ENCODE assay signal across 9 mouse cellular contexts in the genomic region with DNA sequence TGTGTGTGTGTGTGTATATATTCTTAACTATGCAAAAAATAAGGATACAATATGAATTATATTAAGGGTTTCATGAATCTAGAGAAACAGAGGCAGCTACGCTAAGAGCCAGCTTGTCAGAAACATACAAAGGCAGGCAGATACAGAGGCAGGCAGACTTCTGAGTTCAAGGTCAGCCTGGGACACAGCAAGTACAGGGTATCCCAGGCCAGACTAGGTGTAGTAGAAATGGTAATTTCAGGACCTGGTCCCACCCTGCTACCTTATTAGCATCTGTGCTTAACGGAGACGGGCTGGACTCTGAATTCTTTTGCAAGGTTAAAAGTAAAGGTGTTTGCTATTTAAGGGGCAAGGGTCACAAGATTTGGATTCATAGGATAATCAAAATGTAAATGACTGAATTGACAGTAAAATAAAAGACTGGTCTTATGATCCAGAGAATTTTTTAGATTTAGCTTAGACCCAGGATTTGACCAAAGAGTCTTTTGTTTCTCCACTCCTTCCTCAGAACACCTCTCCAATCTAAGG. TPM values are rescaled to one million over a fixed set of nuclear protein-coding genes. Genes with fewer than 3 reads are reported as not detected.
DNase-seq lines count a peak whose midpoint lies in the region; ATAC-seq and TF ChIP-seq lines count a peak whose summit lies in the region.
"Had no signal": no experiment of that assay in that cellular context is flagged by ENCODE, and none has a peak within 500 bp of the region (broad histone marks: within the 10 kb centered on the region; RNA-seq: fewer than 3 reads in every experiment).

A gene (plus strand): TSS at position 478 of the 528 bp plus-strand sequence.

- no peak for DNase-seq in spleen, adult 2 months (ENCODE audit: low read depth in 1 of 2, low spot score in 2 of 2)
- no peak for DNase-seq in spleen, postnatal 10 days (ENCODE audit: low spot score in 2 of 2)
- DNase-seq in embryonic facial prominence, embryonic 14.5 days (ENCODE audit: low spot score), result no peak
- no peak for DNase-seq in left cerebral cortex, postnatal 36 days (ENCODE audit: low spot score in 2 of 2)
- no peak for DNase-seq in yolk sac, embryonic 10.5 days (ENCODE audit: low spot score)
- DNase-seq in right cerebral cortex, postnatal 36 days (ENCODE audit: low spot score in 2 of 2), result no peak

- no peak for TF ChIP-seq CTCF in spleen, adult 2 months (IDR thresholded peaks at IDR 0.05; ENCODE audit: extremely low read depth, insufficient read depth, insufficient read length, insufficient replicate concordance)

- no peak within 1 kb of the TSS for H3K4me2 ChIP-seq in embryonic facial prominence, embryonic 14.5 days (ENCODE audit: low read depth, low read length)
- H3K4me2 ChIP-seq in heart, embryonic 15.5 days, result no peak within 1 kb of the TSS
- H3K4me2 ChIP-seq in neural tube, embryonic 14.5 days (ENCODE audit: low read depth, low read length), result no peak within 1 kb of the TSS

- no peak for ATAC-seq in embryonic facial prominence, embryonic 14.5 days (ENCODE audit: low read depth)
- no peak for ATAC-seq in heart, embryonic 15.5 days (replicated peaks; ENCODE audit: insufficient number of reproducible peaks, insufficient read depth, low FRiP score, low read depth)
- ATAC-seq in neural tube, embryonic 14.5 days (ENCODE audit: low read depth), result no peak

- H3K4me1 ChIP-seq in spleen, adult 2 months (ENCODE audit: control insufficient read depth, insufficient read depth, insufficient read length), result no peaks in the 10 kb centered on the region
- H3K4me1 ChIP-seq in embryonic facial prominence, embryonic 14.5 days (ENCODE audit: control insufficient read depth, insufficient read depth, low read length), result no peaks in the 10 kb centered on the region
- H3K4me1 ChIP-seq in heart, embryonic 15.5 days (replicated peaks), result 0 out of 2 replicates have a peak, but pooled peaks cover 3% of the 10 kb centered on the region
- H3K4me1 ChIP-seq in neural tube, embryonic 14.5 days (ENCODE audit: control insufficient read depth, insufficient read depth, low read length), result peaks cover 1% of the 10 kb centered on the region; the same call in 1 of the 2 replicates

- H3K36me3 ChIP-seq in spleen, adult 2 months (ENCODE audit: control insufficient read depth, insufficient read depth, low read length), result no peaks in the 10 kb centered on the region
- no peaks in the 10 kb centered on the region for H3K36me3 ChIP-seq in embryonic facial prominence, embryonic 14.5 days (ENCODE audit: control insufficient read depth, insufficient read depth, low read length)
- H3K36me3 ChIP-seq in heart, embryonic 15.5 days, result no peaks in the 10 kb centered on the region
- no peaks in the 10 kb centered on the region for H3K36me3 ChIP-seq in neural tube, embryonic 14.5 days (ENCODE audit: control insufficient read depth, insufficient read depth, low read length)

- intact Hi-C loops in left cerebral cortex, postnatal 36 days (cut with DNase I), result no loop called here

- 82% methylated on average over 3 of the region's 3 CpGs for WGBS in spleen, adult 2 months
- 78% methylated on average over 3 of the region's 3 CpGs for WGBS in embryonic facial prominence, embryonic 14.5 days
- WGBS in heart, embryonic 15.5 days, result 83% methylated on average over 3 of the region's 3 CpGs
- 91% methylated on average over 3 of the region's 3 CpGs for whole genome bisulfite sequencing in neural tube, embryonic 14.5 days

- TF ChIP-seq POLR2A in spleen, adult 2 months (IDR thresholded peaks at IDR 0.05; ENCODE audit: low read depth, low read length), result no peak

- H3K4me3 ChIP-seq in spleen, adult 2 months (ENCODE audit: extremely low read depth, insufficient read depth, insufficient read length), result no peak within 1 kb of the TSS
- no peak within 1 kb of the TSS for H3K4me3 ChIP-seq in embryonic facial prominence, embryonic 14.5 days (ENCODE audit: low read depth, low read length)
- H3K4me3 ChIP-seq in heart, embryonic 15.5 days, result no peak within 1 kb of the TSS
- H3K4me3 ChIP-seq in neural tube, embryonic 14.5 days (ENCODE audit: low read depth, low read length), result no peak within 1 kb of the TSS
- H3K4me3 ChIP-seq: erythroblast, embryonic 14.5 days had no signal

- no peaks in the 10 kb centered on the region for H3K9me3 ChIP-seq in embryonic facial prominence, embryonic 14.5 days (ENCODE audit: control insufficient read depth, low read length)
- no peaks in the 10 kb centered on the region for H3K9me3 ChIP-seq in heart, embryonic 15.5 days (replicated peaks)
- H3K9me3 ChIP-seq in neural tube, embryonic 14.5 days (ENCODE audit: control insufficient read depth, low read length), result no peaks in the 10 kb centered on the region

- H3K27ac ChIP-seq in spleen, adult 2 months (ENCODE audit: insufficient read depth, low read length), result no peak within 1 kb of the TSS
- H3K27ac ChIP-seq in embryonic facial prominence, embryonic 14.5 days (replicated peaks; ENCODE audit: low read depth, low read length), result no peak within 1 kb of the TSS
- no peak within 1 kb of the TSS for H3K27ac ChIP-seq in heart, embryonic 15.5 days
- H3K27ac ChIP-seq in neural tube, embryonic 14.5 days (ENCODE audit: low read depth, low read length), result no peak within 1 kb of the TSS

- H3K27me3 ChIP-seq in spleen, adult 2 months (ENCODE audit: control insufficient read depth, insufficient read depth, low read length), result no peaks in the 10 kb centered on the region
- H3K27me3 ChIP-seq in embryonic facial prominence, embryonic 14.5 days (replicated peaks; ENCODE audit: control insufficient read depth, insufficient read depth, low read length), result peaks cover 4% of the 10 kb centered on the region; the same call in 1 of the 2 replicates
- H3K27me3 ChIP-seq in heart, embryonic 15.5 days, result peaks cover 27% of the 10 kb centered on the region
- H3K27me3 ChIP-seq in neural tube, embryonic 14.5 days (ENCODE audit: control insufficient read depth, insufficient read depth, low read length), result no peaks in the 10 kb centered on the region

- H3K9ac ChIP-seq in embryonic facial prominence, embryonic 14.5 days (ENCODE audit: low read depth, low read length), result no peak within 1 kb of the TSS
- no peak within 1 kb of the TSS for H3K9ac ChIP-seq in heart, embryonic 15.5 days
- H3K9ac ChIP-seq in neural tube, embryonic 14.5 days (replicated peaks; ENCODE audit: low read depth, low read length), result no peak within 1 kb of the TSS

RNA-seq across cellular contexts. Expression of the gene that starts here (rescaled TPM):
- 37.5 and 38.3 TPM in 2 replicates for polyA plus RNA-seq in spleen, adult 2 months (2012; rRNA removed)
- polyA plus RNA-seq in embryonic facial prominence, embryonic 14.5 days (2014; fragmentation: Nextera tagmentation; extraction: Ambion mirVana), result 148 and 155 TPM in 2 replicates
- polyA plus RNA-seq in heart, embryonic 15.5 days (2015; fragmentation: Nextera tagmentation; extraction: Ambion mirVana), result 50.5 and 72.2 TPM in 2 replicates
- 10 to 100 TPM; 16.2 to 22.4 TPM for total RNA-seq in left cerebral cortex, postnatal 36 days (2021)
- polyA plus RNA-seq in neural tube, embryonic 14.5 days (2014; fragmentation: Nextera tagmentation; extraction: Ambion mirVana), result 30.8 and 44.0 TPM in 2 replicates
